ENCODE assay signal across 7 mouse cellular contexts in the genomic region with DNA sequence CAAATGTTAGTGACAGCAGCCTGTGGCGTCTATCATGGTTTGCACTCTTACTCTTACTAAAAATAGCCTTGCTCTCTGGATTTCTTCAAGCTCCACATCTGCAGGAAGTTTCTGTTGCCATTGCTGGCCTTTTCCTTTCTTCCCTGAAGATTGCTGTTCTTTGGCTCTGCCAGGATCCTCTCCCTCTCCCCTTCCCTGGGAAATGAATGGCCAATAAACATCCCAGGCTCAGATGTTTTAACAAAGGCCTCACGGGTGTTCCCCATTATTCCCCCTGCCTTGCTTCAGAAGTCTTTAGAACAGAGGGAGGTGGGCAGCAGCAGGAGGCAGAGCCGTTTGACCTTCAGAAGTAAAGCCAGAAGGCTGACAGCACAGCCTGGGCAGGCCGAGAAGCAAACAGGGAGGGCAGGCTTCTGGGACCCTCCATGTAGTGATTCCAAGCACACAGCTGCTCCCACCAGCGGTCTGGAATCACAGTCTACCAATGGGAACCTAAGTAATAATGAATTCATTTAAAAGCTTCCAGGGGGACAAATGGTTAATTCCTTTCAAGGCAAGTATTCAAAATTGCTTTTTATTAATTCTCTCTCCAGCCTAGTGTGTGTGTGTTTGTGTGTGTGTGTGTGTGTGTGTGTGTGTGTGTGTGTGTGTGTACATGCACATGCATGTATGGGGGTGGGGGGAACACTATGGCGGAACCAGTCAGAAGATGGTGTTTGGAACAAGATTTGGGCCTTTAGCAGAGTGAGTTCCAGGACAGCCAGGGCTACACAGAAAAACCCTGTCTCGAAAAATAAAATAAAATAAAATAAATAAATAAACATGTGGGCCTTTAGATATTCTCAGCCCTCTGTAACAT.
DNase-seq lines count a peak whose midpoint lies in the region; ATAC-seq and TF ChIP-seq lines count a peak whose summit lies in the region.

No protein-coding gene starts in this region.

- H3K27ac ChIP-seq in ES-E14 (ENCODE audit: insufficient read depth, low read depth, low read length, poor library complexity, severe bottlenecking): no peak overlapping the region
- H3K27ac ChIP-seq in heart, embryonic 13.5 days (replicated peaks): peak overlapping the region; percentile 98
- H3K27ac ChIP-seq in liver, embryonic 12.5 days: peak overlapping the region; percentile 68

- H3K27me3 ChIP-seq in heart, embryonic 13.5 days (replicated peaks): no peaks in the 10 kb centered on the region
- H3K27me3 ChIP-seq in liver, embryonic 12.5 days (replicated peaks): no peaks in the 10 kb centered on the region

- H3K9ac ChIP-seq in ES-E14 (ENCODE audit: insufficient read depth, low read depth, low read length, poor library complexity, severe bottlenecking): no peak overlapping the region
- H3K9ac ChIP-seq in heart, embryonic 13.5 days: peak overlapping the region; percentile 54
- no peak overlapping the region for H3K9ac ChIP-seq in liver, embryonic 12.5 days

- peaks cover 2 to 11% of the 10 kb centered on the region in 2 experiments; a peak in 3 of 4 replicates for H3K4me1 ChIP-seq in ES-E14 (ENCODE audit: control insufficient read depth in 2 of 2, insufficient read depth in 2 of 2, low read length in 2 of 2, poor library complexity in 1 of 2)
- H3K4me1 ChIP-seq in heart, embryonic 13.5 days: peaks cover 48% of the 10 kb centered on the region
- H3K4me1 ChIP-seq in liver, embryonic 12.5 days: peaks cover 9% of the 10 kb centered on the region

- no peak overlapping the region for H3K4me3 ChIP-seq in ES-E14 (ENCODE audit: insufficient read depth in 1 of 2, low read depth in 1 of 2, low read length in 2 of 2, poor library complexity in 1 of 2, severe bottlenecking in 1 of 2)
- no peak overlapping the region for H3K4me3 ChIP-seq in heart, embryonic 13.5 days
- no peak overlapping the region for H3K4me3 ChIP-seq in liver, embryonic 12.5 days

- no peaks in the 10 kb centered on the region for H3K9me3 ChIP-seq in ES-E14 (ENCODE audit: control insufficient read depth, insufficient read depth, low read depth, low read length)
- H3K9me3 ChIP-seq in heart, embryonic 13.5 days: peaks cover 7% of the 10 kb centered on the region; the same call in 1 of the 2 replicates
- no peaks in the 10 kb centered on the region for H3K9me3 ChIP-seq in liver, embryonic 12.5 days (replicated peaks)

- in situ Hi-C loops in ES-E14 (cut with MboI; ENCODE audit: low sequenced_read_pairs in 2 of 2, unreplicated experiment in 2 of 2): no loop called here

- 0 out of 2 replicates have a peak, but pooled peaks have one; percentile 44 for ATAC-seq in heart, embryonic 13.5 days (ENCODE audit: extremely low read depth, insufficient number of reproducible peaks, low FRiP score, low TSS enrichment)
- no peak for ATAC-seq in liver, embryonic 12.5 days

- DNase-seq in ES-E14 (ENCODE audit: low read depth, low spot score): peak; percentile 68
- DNase-seq in embryo, embryonic 10.5 days (ENCODE audit: low spot score): peak; percentile 79
- no peak for DNase-seq in thymus, adult 18-20 months
- DNase-seq in cerebellum, adult 8-10 months: no peak
- no peak for DNase-seq in kidney, postnatal 25 days

- H3K4me2 ChIP-seq in heart, embryonic 13.5 days: peak overlapping the region; percentile 38
- H3K4me2 ChIP-seq in liver, embryonic 12.5 days: no peak overlapping the region

- WGBS in heart, embryonic 13.5 days: 26% methylated on average over 7 of the region's 7 CpGs
- WGBS in liver, embryonic 12.5 days (ENCODE audit: insufficient replicate concordance): 41% methylated on average over 7 of the region's 7 CpGs

- no peaks in the 10 kb centered on the region for H3K36me3 ChIP-seq in ES-E14 (ENCODE audit: control insufficient read depth, insufficient read depth, low read length, poor library complexity, severe bottlenecking)
- 0 out of 2 replicates have a peak, but pooled peaks cover 3% of the 10 kb centered on the region for H3K36me3 ChIP-seq in heart, embryonic 13.5 days
- H3K36me3 ChIP-seq in liver, embryonic 12.5 days: no peaks in the 10 kb centered on the region

TF ChIP-seq in ES-E14, 5 proteins besides CTCF, POLR2A, EP300 and RAD21:
- TF ChIP-seq ZNF384 (IDR thresholded peaks at IDR 0.05; ENCODE audit: low read depth, low read length) (no peak), CHD2 (IDR thresholded peaks at IDR 0.05; ENCODE audit: low read depth, low read length) (peak; percentile 23; the same call in 1 of the 2 replicates)

Comparison
In these comparisons a context has a peak if more than half of its experiments do, and no peak if none do; other contexts are left out.
1. DNase-seq: peak in ES-E14 (single experiment) and embryo, embryonic 10.5 days (single experiment); none in thymus, adult 18-20 months (0 of 2), cerebellum, adult 8-10 months (single experiment) and kidney, postnatal 25 days (0 of 2).